Mouse (Mus musculus) cerebellum, postnatal 10 days (tissue): ENCODE results near the gene Xkr7.

Source experiments
- DNase-seq, 2 experiments: peaks; one replicate each; pipeline ENCODE4 v3.0.0; 2021; ENCODE audit warnings: mixed read lengths in 2 of 2

Gene Xkr7

GRCm38 (mm10) chr2:153033545-153034230, 2.0 kb downstream of the Xkr7 start:
- peak; percentile 82 to 83 for DNase-seq

GRCm38 (mm10) chr2:153036690-153037089, 5.0 kb downstream of the Xkr7 start:
- DNase-seq, result peak in 1 of 2 experiments; percentile 46

- peak; percentile 68 to 69 for DNase-seq
Measured at GRCm38 (mm10) chr2:153043886-153044285, 12.2 kb downstream of the Xkr7 start.

DNA sequence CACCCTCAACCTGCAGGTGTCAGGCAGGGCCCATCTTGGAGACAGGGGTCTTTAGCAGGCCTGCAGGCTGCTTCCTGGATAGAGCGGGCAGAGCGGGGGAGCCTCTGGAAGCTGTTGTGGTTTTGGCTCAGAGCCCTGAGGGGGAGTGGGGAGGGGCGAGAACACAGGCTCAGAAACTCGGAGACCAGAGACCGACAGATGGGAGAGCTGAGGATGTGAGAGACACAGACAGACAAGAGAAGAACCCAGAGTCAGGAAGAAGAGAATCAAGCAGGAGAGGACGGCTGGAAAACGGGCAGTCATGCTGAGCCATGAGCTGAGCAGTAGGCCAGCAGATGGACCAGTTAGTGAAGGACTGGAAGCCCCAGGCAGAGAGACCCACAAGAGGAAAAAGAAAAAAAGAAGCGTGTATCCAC, 14.2 kb downstream of the Xkr7 start:
- DNase-seq, result peak; percentile 88 to 93

DNA sequence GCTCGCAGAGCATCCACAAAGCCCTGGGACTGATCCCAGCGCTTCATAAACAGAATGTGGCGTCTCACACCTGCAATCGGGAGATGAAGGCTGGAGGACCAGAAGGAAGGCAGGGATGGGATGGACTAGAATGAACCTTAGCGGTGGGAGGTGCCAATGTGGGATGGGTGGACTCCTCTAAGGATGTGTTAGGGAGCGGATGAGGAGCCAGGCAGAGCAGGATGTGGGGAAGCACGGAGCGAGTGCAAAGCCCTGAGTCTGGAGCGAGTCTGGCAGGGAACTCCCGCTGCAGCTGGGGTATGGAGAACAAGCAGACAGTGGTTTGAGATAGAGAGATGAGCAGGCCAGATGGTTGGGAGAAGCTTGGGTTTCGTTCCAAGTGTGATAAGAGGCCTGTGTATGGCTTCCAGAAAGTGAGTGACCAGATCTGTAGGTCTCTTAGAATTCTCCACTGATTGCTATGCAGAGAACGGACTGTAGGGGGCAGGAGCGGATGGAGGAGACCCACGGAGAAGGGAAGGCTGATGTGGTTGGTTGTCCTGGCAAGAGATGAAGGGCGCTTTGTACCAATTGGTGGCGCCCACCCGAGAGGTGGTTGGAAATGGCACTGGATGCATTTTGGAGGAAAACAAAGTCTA, 16.3 kb downstream of the Xkr7 start:
- peak; percentile 94 to 96 for DNase-seq

- peak; percentile 97 to 98 for DNase-seq
Measured at GRCm38 (mm10) chr2:153049288-153049996, 17.8 kb downstream of the Xkr7 start.

- DNase-seq, result peak; percentile 56 to 63
Measured at GRCm38 (mm10) chr2:153049997-153050358, 18.3 kb downstream of the Xkr7 start.

DNA sequence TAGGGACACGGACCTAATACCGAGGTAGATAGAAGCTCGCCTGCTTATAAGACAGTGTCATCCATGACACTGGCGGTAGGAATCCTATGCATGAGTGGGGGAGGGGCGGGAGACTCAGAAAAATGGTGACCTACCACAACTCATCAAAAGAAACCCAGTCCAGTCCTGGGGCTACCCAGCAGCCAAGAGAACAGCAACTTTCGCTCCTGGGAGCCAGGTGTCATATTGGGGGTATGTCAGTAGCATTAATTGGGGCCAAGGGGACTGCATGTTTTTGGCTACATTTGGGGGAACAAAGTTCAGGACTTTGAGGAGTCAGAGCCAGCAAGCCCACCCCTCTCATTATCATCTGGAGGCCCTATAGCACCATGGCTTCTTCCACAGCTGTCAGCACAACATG, 19.4 kb downstream of the Xkr7 start:
- DNase-seq, result no peak

DNA sequence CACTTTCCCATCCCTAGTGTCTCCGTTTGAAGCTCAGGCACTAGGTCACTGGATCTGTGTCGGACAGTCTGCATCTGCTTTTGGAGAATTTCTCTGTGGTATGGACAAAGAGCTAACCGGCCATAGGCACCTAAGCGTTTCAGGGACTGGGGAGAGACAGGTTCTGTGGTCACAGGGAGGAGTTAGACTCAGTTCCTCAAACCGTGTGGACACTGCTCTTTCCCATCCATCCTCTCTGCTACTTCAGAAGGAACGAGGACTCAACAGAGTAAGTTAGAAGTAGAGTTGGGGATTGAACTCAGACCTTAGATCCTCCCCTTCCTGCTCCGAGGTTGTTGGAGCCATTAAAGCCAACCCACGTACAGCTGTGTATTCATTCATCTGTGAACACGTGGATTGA, 19.9 kb downstream of the Xkr7 start:
- no peak for DNase-seq

DNA sequence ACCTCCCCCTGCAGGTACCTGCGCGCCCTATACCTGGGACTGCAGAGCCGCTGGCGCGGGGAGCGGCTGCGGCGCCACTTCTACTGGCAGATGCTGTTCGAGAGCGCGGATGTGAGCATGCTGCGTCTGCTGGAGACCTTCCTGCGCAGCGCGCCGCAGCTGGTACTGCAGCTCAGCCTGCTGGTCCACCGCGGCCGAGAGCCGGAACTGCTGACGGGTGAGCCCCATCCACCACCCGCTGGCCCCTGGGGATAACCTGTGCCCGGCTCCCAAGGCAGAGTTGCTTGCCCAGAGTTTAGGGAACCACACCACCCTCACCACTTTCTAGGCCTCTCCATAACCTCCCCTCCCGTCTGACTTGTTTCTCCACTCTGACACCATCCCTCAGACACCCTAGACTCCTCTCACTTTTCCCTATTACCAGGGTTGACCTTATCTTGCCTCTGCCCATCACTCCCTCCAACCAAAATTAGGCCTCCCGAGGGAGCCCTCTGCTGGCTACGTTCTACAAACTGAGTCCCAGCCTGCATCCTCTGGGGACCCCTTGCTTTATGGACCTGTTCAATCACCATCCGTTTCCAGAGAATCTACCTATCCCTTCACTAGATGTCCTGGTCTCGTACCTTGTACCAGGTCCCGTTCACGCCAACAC, 21.2 kb downstream of the Xkr7 start:
- DNase-seq, result peak; percentile 63 to 65

- DNase-seq, result no peak
Measured at GRCm38 (mm10) chr2:153053896-153054295, 22.2 kb downstream of the Xkr7 start.

GRCm38 (mm10) chr2:153055270-153055920, 23.7 kb downstream of the Xkr7 start:
- peak; percentile 45 to 52 for DNase-seq

DNA sequence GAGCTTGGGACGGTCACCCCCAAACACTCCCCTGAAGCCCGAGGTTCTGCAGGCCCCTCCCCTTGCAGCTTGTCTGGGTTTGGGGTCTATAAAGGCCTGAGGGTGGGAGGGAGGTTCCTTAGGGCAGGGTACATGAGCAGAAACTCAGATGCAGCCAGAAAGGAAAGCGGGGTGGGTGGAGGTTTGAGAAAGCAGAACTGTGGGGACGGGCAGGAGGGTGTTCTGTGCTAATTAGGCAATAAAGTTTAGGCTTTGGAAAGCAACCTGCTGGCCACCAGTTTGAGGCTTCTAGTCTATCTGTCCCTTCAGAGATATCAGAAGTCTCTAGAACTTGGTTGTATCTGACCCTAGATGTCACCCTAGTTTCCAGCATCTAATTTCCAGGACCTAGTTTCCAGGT, 26.7 kb downstream of the Xkr7 start:
- DNase-seq, result no peak

DNA sequence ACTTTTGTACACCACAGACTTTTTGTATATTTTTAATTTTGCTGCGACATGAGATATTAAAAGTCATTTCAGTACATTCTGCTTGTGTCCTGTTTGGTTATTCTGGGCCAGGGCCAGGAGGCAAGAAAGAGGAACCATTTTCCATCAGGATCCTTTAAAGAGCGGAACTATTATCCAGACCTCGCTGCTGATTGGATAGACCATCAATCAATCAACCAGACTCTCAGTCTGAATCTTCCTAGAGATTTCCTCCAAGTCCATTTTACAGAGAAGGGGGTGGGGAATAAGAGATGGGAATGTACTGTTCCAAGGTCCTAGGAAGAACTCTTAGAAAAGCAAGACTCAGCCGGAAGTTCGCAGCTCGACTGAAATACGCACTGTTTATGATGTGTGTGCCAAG, 28.6 kb downstream of the Xkr7 start:
- no peak for DNase-seq

- DNase-seq, result no peak
Measured at GRCm38 (mm10) chr2:153063394-153063793, 31.7 kb downstream of the Xkr7 start.

GRCm38 (mm10) chr2:153064190-153064970, 32.7 kb downstream of the Xkr7 start:
- no peak for DNase-seq

- DNase-seq, result no peak
Measured at GRCm38 (mm10) chr2:153065747-153066508, 34.3 kb downstream of the Xkr7 start, which contains the start of gene Ccm2l. Gene Ccm2l (plus strand): TSS chr2:153065955.

DNA sequence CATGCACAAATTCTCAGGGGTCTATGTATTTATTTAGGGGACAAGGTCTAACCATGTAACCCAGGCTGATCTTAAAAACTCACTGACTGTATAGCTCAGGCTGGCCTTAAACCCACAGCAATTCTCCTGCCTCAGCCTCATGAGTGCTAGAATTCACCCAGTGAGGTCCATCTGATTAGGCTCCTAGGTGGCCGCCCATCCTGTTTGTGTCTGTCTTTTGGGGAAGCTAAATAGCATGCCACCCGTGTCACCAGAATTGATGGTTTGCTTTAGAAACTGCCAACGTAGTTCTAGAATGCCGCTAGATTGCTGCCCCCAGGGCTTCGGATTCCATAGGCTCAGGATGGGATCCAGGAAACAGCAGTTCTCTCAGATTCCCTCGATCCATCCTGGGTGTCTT, 35.3 kb downstream of the Xkr7 start:
- no peak for DNase-seq

DNA sequence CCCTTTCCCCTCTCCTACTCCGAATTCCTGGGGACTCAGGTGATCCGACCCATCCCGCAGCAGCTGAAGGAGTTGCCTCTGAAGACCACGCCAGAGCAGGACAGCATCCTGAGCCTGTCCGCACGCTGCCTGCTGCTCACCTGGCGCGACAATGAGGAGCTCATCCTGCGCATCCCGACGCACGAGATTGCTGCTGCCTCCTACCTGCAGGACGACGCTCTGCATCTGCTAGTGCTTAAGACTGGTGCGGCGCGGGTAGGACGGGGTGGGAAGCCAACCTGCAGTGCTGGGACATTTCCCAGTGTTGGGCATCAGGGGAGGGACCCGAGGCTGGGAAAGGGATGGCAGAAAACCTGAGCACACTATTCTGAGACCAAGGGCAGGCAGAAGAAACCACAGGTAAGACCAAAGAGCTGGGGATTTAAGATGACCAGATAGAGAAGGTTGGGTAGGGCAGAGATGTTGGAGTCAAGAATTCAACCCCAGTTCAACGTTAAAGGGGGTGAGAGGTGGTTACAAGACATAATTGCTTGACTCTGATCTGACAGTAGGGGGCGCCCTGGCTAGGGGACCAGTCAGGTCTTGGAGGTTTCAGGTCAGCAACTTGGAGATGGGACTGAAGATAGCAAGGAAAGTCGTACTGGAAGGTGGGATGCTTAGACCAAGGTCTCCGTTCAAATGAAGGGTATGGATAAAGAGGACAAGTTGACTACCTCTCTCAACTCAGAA, 39.3 kb downstream of the Xkr7 start:
- DNase-seq, result peak; percentile 77 to 80

GRCm38 (mm10) chr2:153071491-153072184, 40.0 kb downstream of the Xkr7 start:
- peak; percentile 85 to 90 for DNase-seq
